ENCODE assay signal across 7 mouse cellular contexts in genomic region chr17:72836158-72837115, GRCm38 (mm10). TPM values are rescaled to one million over a fixed set of nuclear protein-coding genes. Genes with fewer than 3 reads are reported as not detected.
DNase-seq lines count a peak whose midpoint lies in the region; ATAC-seq lines count a peak whose summit lies in the region.

Gene Ypel5 (plus strand): TSS chr17:72836453.

- peak within 1 kb of the TSS; percentile 78 for H3K4me2 ChIP-seq in intestine, embryonic 15.5 days (replicated peaks)

- intact Hi-C loops in gastrocnemius, postnatal 36 days (cut with DNase I), result loop anchor here (5.0 kb wide), 1 partner anchor 81 kb away; the partner anchor contains the start of gene Lbh
- intact Hi-C loops in left cerebral cortex, postnatal 25 days (cut with DNase I), result loop anchor here (1.0 to 2.0 kb wide), 3 partner anchors 19 to 1220 kb away; no protein-coding TSS in a partner anchor

- no peaks in the 10 kb centered on the region for H3K36me3 ChIP-seq in intestine, embryonic 15.5 days
- H3K36me3 ChIP-seq in midbrain, embryonic 10.5 days, result no peaks in the 10 kb centered on the region

- H3K9me3 ChIP-seq in intestine, embryonic 15.5 days, result no peaks in the 10 kb centered on the region
- H3K9me3 ChIP-seq in midbrain, embryonic 10.5 days (replicated peaks), result no peaks in the 10 kb centered on the region

- H3K4me1 ChIP-seq in intestine, embryonic 15.5 days (replicated peaks), result peaks cover 6% of the 10 kb centered on the region
- peaks cover 15% of the 10 kb centered on the region for H3K4me1 ChIP-seq in midbrain, embryonic 10.5 days

- peak within 1 kb of the TSS; percentile 93 for H3K4me3 ChIP-seq in intestine, embryonic 15.5 days (replicated peaks)
- H3K4me3 ChIP-seq in midbrain, embryonic 10.5 days, result peak within 1 kb of the TSS; percentile 89

- WGBS in intestine, embryonic 15.5 days, result under 1% methylated on average over 80 of the region's 93 CpGs
- WGBS in midbrain, embryonic 10.5 days, result under 1% methylated on average over 85 of the region's 93 CpGs

- H3K27me3 ChIP-seq in intestine, embryonic 15.5 days (replicated peaks), result no peaks in the 10 kb centered on the region
- H3K27me3 ChIP-seq in midbrain, embryonic 10.5 days (ENCODE audit: low read depth, poor library complexity, severe bottlenecking), result 0 out of 2 replicates have a peak, but pooled peaks cover 4% of the 10 kb centered on the region

- peak within 1 kb of the TSS; percentile 97 for H3K9ac ChIP-seq in intestine, embryonic 15.5 days

- H3K27ac ChIP-seq in intestine, embryonic 15.5 days, result peak within 1 kb of the TSS; percentile 97
- H3K27ac ChIP-seq in midbrain, embryonic 10.5 days (replicated peaks), result peak within 1 kb of the TSS; percentile 96

- DNase-seq in adrenal gland, adult 2 months, result peak; percentile 99
- peak; percentile 97 for DNase-seq in embryo, embryonic 11.5 days (ENCODE audit: low read depth, low spot score)
- peak; percentile 96 to 97 for DNase-seq in gastrocnemius, postnatal 36 days
- DNase-seq in left cerebral cortex, postnatal 25 days (ENCODE audit: low spot score in 2 of 2), result peak; percentile 97 to 100
- DNase-seq in midbrain, embryonic 10.5 days (ENCODE audit: low spot score), result peak; percentile 99
- DNase-seq in right cerebral cortex, postnatal 4 days, result peak; percentile 99

- ATAC-seq in intestine, embryonic 15.5 days, result peak; percentile 98

RNA-seq across cellular contexts. Expression of gene Ypel5, which starts in this region (rescaled TPM):
- total RNA-seq in adrenal gland, adult 2 months (2021), result 10 to 100 TPM; 54.6 to 78.9 TPM
- polyA plus RNA-seq in adrenal gland, adult 2 months (2012; rRNA removed), result 12.3 and 13.1 TPM in 2 replicates
- 10 to 100 TPM; 29.2 to 31.6 TPM for total RNA-seq in gastrocnemius, postnatal 36 days (2021)
- polyA plus RNA-seq in intestine, embryonic 15.5 days (2015; fragmentation: Nextera tagmentation; extraction: Ambion mirVana), result 35.5 and 38.9 TPM in 2 replicates
- 10 to 100 TPM; 83.5 to 91.9 TPM for total RNA-seq in left cerebral cortex, postnatal 25 days (2021)
- 31.9 and 41.2 TPM in 2 replicates for polyA plus RNA-seq in midbrain, embryonic 10.5 days (2016; fragmentation: Nextera tagmentation; extraction: Ambion mirVana)

Comparison
In these comparisons a context has a peak if more than half of its experiments do, and no peak if none do; other contexts are left out.
1. Peak in every context shown above with its lines: DNase-seq, ATAC-seq, H3K4me3 ChIP-seq and H3K27ac ChIP-seq.